Mouse (Mus musculus) T-helper 1 cell (primary cell): ENCODE data around the gene Mmp3.
"Not testable (repeated sequence)": the region's sequence is repeated elsewhere in the genome, so short reads cannot be mapped to it uniquely, and the experiment has no call there.

Experiments
- in situ Hi-C: fragments of 300-600 bp; cut with MboI, MseI; formaldehyde crosslinking; loops from one replicate; pipeline ENCODE4 v1.15.1; 2025; ENCODE audit warnings: high pct_unique_total_duplicates

The Mmp3 gene

DNA sequence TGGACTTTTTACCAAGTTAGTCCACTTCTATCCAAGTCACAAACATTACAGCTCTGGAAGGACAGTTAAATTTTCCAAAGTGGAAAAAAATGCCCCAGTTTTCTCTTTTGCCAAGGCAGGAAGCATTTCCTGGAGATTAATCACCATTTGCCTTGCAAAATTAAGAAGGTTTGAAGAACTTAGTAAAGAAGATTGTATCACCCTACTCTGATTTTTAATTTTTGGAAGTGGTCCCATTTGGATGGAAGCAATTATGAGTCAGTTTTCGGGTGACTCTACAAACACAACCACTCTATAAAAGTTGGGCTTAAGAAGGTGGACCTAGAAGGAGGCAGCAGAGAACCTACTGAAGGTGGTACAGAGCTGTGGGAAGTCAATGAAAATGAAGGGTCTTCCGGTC is at the start of gene Mmp3:
Gene Mmp3 (plus strand): TSS at position 301 of the 400 bp plus-strand sequence.
- in situ Hi-C loops = no loop called here

DNA sequence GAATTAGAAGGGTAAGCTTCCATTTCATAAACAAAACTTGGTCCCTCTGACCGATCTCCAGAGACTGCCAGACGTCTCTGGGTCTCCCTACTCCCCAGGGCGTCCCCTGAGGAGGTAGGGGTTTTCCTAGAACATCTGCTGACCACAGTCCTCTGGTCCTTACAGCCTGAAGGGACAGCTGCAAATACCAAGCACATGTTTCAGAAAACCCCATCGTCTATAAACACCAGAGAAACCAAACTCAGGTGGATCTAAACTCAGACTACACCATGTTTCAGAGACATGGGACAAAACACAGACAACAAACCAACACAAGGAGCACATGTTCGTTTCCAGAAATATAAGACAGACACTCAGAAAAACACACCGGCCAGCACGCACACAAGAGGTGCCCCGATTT is 49.1 kb upstream of the Mmp3 start:
- in situ Hi-C loops = not testable (repeated sequence)

DNA sequence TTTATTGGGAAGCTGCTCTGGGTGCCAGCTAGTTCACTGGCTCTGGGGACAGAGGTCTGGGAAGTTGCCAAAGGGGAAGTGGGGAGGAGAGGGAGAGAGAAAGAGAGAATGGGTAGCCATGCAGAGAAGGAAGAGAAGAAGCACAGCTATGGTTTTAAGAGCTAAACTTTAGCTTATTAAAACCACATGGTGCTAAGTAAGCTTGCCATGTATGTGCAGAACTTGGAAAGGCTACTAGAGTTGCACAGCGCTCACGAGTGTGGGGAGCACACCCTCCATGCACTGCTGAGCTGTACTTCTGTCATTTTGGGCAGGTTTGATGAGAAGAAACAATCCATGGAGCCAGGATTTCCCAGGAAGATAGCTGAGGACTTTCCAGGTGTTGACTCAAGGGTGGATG is 7.7 kb downstream of the Mmp3 start:
- in situ Hi-C loops = no loop called here

DNA sequence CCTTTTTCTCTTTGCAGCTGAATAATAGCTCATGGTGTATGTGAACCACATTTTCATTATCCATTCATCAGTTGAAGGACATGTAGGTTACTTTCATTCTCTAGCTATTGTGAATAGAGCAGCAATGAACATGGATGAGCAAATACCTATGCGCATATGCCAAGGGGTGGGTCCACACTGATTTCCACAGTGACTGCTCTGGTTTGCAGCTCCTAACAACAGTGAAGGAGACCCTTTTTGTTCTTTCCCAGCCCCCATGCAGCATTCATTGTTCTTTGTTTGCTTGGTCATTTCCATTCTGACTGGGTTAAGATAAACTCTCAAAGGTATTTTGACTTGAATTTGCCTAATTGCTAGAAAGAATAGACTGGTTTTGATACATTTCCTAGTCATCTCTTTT is 24.6 kb downstream of the Mmp3 start:
- in situ Hi-C loops = no loop called here

DNA sequence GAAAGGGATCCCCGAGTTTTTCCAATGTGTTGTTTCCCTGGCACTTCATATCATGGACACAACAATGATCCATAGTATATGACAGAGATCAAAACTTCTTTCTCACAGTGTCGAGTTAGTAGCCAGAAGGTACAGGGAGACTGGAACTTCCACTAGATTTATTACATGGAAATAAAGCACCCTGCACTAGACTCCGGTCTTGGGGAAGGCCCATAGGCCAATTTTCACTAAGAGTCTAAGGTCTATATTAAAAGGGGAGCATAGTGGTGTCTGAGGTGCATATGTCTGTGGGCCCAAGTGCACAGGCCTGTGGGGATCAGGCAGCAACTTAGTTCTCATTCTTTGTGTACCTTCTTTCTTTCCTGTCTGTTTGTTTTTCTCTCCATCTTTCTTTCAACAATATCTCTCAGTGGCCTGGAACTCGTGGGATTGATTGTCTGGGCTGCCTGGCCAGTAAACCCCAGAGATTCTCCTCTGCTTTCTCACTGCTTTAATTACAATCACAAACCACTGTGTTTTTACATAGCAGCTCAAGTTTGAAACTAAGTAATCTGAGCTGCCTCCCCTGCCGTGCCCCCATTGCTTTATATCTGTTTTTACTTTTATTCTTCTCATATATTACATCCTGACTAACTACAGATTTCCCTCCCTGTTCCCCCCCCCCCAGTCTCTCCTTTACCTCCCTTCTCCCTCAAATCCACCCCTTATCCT is 38.2 kb downstream of the Mmp3 start:
- in situ Hi-C loops = no loop called here

DNA sequence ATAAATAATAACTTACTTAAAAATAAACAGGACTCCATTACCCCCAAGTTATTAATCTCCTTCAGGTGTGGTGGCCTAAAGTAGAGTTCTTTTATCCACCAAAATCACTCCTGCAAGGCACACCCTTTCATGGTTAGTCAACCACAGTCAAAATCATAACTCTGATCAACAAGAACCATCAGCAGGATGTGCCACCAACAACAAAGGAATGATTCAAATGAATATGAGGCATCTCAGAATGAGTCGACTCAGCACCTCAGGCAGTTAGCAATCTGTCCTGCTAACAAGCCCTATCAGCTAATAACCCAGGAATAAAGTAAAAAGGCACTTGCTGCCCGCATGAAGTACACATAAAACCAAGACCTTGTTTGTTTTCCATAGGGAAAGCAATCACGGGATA is 55.5 kb downstream of the Mmp3 start:
- in situ Hi-C loops = no loop called here

DNA sequence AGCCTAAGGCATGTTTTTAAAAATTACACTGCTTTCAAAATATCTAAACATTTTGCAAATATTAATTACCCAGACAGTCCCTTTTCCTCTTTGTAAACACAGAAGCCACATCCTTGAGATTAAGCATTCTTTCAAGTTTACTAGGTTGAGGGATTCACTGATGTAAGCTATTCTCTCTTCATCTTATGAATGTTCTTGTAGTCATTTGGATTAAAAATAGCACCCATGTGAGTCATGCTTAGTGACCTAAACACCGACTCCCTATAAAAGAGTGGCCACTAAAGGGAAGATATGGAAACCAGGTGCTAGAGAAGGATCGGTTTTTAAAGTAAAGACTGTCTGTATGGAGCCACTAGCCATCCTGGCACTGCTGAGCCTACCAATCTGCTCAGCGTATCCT is 56.4 kb downstream of the Mmp3 start, which contains the start of gene Mmp10:
Gene Mmp10 (plus strand): TSS at position 302 of the 400 bp plus-strand sequence.
- in situ Hi-C loops = no loop called here
